Mouse (Mus musculus) C2C12 (cell line): ENCODE measurements around the gene Acpp.

Source experiments
- CEBPB ChIP-seq: IDR thresholded peaks from one replicate; pipeline ENCODE4 v1.6.1; 2011; ENCODE audit warnings: low read depth, mild to moderate bottlenecking, control low read depth, moderate library complexity
- CTCF ChIP-seq: IDR thresholded peaks from one replicate; pipeline ENCODE4 v1.5.1; 2011; ENCODE audit not compliant: control insufficient read depth, insufficient read depth, insufficient read length
- MAX ChIP-seq: IDR thresholded peaks from one replicate; pipeline ENCODE4 v1.6.1; 2011; ENCODE audit warnings: mild to moderate bottlenecking, control low read depth
- MYOG ChIP-seq: IDR thresholded peaks from one replicate; pipeline ENCODE4 v1.6.1; 2011; ENCODE audit not compliant: control insufficient read depth, insufficient read length; ENCODE audit errors: extremely low read depth

DNA sequence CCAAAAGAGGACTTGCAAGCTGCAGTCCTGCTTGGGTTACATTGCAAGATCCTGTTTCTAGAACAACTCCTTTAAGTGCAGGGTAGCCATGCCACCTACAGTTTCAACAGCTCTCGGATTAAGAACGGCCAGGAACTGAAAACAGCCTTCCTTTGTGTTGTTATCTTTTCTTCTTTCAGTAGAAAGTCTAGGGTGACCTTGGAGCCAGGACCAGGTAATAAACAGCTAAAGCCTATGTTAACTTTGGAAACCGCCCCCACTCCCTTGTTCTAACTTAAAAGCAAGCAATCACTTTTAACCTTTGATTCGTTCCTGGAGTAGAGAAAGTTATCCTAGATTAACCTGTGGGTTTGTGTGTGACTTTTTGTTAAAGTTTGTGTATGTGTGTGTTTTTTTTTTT lies 33.2 kb downstream of the Acpp start:
- TF ChIP-seq CTCF (no peak), CEBPB (no peak), MYOG (no peak), MAX (no peak)
